Mouse (Mus musculus) fat pad, adult 2 months (tissue): ENCODE data around the gene Spns3.

Experiments
- DNase-seq: peaks from one replicate; pipeline ENCODE4 v3.0.0-alpha.2; 2011; ENCODE audit warnings: low read depth, low spot score; ENCODE audit errors: extremely low read depth

Gene Spns3

GRCm38 (mm10) chr11:72519189-72519588, 31.1 kb downstream of the Spns3 start:
- no peak for DNase-seq

GRCm38 (mm10) chr11:72518449-72518848, 31.9 kb downstream of the Spns3 start:
- no peak for DNase-seq

GRCm38 (mm10) chr11:72514967-72515366, 35.3 kb downstream of the Spns3 start:
- DNase-seq, result no peak

- no peak for DNase-seq
These were observed 41.7 kb downstream of the Spns3 start for GRCm38 (mm10) chr11:72508651-72509050.

GRCm38 (mm10) chr11:72507651-72508050, 42.7 kb downstream of the Spns3 start:
- DNase-seq, result no peak

DNA sequence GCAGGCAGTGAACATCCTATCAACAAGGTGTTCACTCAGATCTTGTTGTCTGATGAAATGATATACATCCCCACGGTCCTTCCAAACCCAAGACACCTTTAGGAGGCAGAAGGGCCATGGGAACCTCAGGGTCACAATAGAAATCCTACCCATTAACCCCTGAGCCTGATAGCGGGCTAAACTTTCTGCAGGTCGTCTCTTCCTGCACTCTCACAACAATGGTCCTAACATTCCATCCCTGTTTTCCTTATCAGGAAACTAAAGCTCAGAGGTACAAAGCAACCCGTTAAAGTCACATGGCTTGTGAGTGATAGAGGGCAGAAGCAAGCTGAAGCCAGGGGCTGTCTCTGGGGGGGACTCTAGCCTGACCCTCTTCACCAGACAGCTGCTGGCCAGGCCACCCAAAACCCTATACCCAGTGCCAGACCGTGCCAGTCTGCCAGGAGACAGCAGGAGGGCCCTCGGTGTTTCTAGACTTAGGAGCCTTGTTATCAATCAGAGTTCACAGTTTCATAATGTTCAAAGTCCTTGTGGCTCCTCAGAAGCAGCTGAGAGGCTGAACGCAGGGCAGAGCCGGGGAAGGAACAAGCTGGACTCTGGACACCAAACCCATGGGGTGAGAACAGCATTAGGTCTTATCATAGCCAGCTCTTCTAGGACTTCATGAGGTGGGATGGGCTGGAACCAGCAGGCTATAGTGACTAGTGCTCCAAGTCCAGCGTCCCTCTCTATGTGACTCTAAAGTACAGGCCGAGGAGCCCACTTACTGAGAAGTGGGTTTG, 46.1 kb downstream of the Spns3 start:
- no peak for DNase-seq

DNA sequence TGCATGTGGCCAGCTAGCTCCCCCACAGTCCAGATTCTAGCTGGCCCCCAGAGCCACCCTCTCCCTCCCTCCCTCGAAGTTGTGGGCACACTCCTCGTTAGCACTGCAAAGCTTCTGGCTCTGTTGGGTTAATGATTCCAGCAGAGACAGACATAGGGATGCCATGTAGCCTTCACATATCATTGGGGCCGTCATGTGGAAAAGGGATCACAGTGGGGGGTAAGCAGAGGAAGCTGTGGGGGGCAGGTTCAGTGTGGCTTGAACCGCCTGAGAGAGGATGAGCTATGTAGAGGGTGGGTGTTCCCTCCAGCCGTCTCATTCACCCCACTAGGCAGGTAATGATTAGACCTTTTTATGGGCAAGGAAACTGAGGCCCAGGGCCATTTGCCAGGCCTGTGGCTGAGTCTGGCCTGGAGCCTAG, 46.8 kb downstream of the Spns3 start:
- DNase-seq, result no peak

DNA sequence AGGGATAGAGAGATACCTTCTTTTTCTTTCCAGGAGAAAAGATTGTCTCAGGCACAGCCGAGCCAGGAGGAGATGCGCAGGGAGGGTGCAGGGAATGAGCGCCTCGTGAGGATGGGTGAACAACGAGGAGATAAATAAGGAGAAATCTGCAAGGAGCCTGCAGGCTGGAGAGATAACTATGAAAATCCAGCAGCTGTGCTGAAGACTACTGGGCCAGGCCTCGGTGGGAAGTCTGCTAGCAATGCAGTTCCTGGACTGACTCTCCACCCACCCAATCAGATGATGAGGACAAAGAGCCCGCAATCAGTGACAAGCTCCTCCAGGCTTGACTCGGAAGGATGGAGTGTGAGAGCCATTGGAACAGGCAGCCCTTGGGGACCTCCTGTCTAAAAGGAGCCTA, 48.1 kb downstream of the Spns3 start:
- DNase-seq, result no peak

GRCm38 (mm10) chr11:72501426-72502002, 48.8 kb downstream of the Spns3 start:
- no peak for DNase-seq

- DNase-seq, result no peak
These were observed 50.2 kb downstream of the Spns3 start for GRCm38 (mm10) chr11:72500139-72500538.

DNA sequence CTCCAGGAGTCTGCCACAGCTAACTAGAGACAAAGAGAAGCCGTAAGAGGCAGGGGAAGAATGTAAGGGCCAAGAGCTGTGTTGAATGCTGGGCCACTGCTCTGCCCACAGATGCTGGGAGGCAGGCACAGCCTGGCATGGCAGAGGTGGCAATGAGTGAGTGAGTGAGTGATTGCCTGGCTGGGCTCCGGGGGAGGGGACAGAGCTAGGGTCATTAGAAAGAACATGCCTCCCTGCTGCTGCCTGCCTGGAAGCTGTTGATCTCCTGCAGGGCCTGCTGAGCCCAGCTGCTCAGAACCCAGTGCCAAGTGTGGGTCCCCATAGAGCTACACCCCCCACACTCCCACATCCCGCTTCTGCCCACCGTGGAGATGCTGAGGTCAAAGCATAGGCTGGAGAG, 52.9 kb downstream of the Spns3 start:
- no peak for DNase-seq

- no peak for DNase-seq
These were observed 53.5 kb downstream of the Spns3 start for GRCm38 (mm10) chr11:72496775-72497174.

- DNase-seq, result no peak
These were observed 54.2 kb downstream of the Spns3 start for GRCm38 (mm10) chr11:72496066-72496465.

GRCm38 (mm10) chr11:72494046-72494988, 56.0 kb downstream of the Spns3 start:
- DNase-seq, result no peak

DNA sequence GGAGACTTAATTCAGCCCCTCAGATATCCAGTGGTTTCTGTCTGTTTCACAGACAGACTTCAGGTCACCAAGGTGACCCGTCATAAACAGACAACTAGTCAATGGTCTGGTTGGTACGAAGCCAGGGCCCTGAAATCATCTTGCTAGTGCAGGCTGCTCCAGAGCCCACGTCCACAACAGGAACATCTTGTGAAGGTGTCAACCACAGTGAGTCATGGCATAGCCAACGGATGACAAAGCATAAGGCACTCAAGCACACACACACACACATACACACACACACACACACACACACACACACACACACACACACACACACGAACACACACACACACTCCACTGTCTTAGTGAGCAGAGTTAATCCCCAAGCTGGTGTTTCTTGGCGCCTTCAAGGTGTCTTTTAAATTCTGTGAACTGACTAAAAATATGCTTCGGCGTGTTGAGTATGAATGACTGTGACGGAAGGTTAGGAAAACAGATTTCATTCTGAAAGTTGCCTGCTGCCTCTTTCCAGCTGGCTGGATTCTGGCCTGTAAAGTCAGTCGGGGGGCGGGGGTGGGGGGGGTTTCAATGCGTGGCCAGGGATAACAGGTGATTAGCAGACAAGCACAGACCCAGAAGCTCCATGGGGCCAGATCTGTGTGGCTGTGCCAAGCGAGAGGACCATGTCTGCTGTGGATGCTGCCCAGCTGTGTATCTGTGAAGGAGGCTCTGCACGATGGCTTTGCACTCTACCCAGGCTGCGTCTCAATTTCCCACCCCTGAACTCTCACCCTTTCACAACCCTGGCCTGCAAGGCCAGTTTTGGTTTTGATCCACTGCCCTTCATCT, 59.0 kb downstream of the Spns3 start:
- DNase-seq, result no peak

DNA sequence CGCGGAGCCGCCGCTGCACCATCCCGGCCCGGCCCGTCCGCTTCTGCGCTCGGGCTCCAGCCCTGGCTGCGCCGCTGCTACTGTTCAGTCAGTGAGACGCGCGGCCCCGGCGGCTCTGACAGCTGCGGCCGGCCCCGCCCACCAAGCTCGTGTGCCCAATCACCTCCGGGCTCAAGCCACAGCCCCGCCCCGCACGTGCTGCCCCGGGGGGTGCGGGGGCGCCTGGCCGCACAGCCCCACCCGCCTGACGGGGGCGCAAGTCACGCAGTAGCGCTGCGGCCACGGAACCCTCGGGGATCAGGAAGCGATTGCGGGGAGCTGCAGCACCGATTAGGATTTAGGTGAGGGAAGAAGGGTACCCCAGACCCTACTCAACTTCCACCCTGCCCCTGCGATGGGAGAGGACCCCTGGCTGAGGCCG, 60.4 kb downstream of the Spns3 start, which contains the start of gene Spns2:
Spns2 (minus strand) TSS at position 24 of the 421 bp plus-strand sequence.
- DNase-seq, result no peak

GRCm38 (mm10) chr11:72489397-72489796, 60.9 kb downstream of the Spns3 start:
- DNase-seq, result no peak

- no peak for DNase-seq
These were observed 61.5 kb downstream of the Spns3 start for GRCm38 (mm10) chr11:72488753-72489271.

GRCm38 (mm10) chr11:72487739-72488138, 62.6 kb downstream of the Spns3 start:
- no peak for DNase-seq

DNA sequence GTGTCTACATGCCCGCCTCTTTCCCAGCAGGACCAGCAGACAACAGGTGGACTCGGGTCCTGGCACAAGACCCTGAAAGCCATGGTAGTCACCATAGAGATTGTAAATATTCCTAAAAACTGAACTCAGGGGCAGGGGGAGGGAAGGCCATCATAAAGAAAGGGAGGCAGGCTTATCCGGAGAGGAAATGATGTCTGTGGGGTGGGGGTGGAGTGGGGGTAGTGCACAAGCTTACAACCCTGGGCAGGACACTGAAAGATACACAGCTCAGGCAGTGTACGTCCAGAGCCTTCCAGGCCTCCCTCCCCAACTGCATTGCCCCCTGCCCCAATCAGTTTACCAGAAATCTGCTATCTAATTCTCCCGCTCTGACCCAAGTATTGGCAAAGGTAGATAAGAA, 63.1 kb downstream of the Spns3 start:
- no peak for DNase-seq
